Mouse (Mus musculus) liver (tissue): ENCODE data around the gene Ggta1.

Source experiments
- DNase-seq: peaks from one replicate; pipeline ENCODE4 v3.0.0-alpha.2; 2020; ENCODE audit warnings: mixed read lengths

The Ggta1 gene

GRCm38 (mm10) chr2:35462791-35463281 is at the start of gene Ggta1:
TSS of gene Ggta1 (minus strand) at chr2:35463231.
- peak; percentile 25 for DNase-seq

DNA sequence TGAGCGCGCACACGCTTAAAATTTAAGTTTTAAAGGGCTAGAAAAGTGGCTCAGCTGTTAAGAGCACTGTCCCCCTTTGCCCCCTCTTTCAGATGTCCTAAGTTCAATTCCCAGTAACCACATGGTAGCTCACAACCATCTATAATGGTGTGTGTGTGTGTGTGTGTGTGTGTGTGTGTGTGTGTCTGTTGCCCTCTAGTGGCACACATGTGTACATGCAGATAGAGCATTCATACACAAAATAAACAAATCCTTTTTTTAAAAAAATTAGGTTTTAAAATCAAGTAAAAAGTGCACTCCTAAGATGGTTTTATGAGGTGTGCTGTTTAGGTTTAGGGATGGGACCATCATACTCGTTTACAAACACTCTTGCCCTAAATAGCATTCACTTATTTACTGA is 49.2 kb upstream of the Ggta1 start:
- no peak for DNase-seq

GRCm38 (mm10) chr2:35510920-35511319 is 47.9 kb upstream of the Ggta1 start:
- DNase-seq, result no peak

DNA sequence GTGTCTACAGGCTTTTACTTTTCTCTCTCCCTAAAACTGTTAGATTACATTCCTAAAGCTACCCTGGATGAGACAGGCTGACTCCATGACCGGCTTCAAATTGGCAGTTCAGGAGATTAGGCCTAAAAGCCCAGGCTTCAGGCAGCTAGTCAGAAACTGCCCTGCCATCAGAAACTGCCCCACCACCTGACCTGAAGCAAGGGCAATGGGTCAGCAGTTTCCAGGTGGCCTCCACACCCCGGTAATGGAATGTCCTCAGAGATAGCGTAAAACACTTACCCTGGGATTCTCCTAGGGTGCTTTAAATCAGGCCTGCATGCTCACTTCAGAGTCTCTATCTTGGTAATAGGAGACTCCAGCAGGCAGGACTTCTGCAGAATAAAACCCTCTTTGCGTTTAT is 46.9 kb upstream of the Ggta1 start:
- DNase-seq, result no peak

DNA sequence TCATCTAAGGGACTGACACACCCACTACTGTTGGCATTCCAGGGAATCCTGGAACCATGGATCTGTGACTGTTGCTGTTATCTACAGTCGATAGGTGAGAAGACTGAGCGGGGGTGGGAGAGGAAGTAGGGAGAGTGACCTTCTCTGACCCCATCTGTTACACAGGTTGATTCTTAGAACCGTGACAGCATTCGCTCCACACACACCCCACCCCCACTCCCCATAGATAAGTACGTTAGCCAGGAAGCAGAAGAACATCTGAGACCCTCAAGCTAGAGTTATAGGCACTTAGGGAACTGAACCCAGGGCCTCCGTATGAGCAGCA is 46.3 kb upstream of the Ggta1 start:
- DNase-seq, result peak; percentile 10

DNA sequence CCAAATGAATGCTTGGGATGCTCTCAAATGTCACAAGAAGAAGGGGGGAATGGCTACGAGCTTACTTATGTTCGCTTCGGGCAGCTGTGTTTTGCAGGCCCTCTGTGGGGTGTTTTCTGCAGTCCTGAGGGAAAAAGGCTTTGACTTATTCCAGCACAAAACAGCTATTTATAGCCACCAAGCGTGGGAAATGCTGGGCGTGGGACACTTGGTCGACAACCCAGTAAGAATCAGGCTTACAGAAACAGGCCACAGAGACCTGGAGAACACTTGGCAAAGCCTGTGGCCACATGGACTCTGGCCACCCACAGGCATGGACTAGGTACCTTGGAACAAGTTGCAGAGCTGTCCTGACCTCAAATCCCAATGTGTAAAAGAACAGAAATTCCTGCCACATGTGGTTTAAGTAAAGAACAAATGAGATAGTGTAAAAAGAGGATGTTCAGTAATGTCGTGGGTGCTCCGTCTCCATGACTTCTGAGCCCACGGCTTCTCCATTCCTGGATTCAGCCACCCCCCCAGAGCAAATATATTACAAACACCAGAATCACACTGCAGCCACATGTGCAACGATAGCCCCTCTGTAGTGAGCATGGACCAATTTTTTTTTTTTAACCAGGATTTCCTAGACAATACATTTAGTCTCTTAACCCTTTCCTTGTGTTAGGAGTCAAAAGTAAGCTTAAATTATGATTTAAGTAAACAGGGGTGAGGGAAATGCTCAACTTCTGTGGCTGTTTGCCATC is 45.7 kb upstream of the Ggta1 start:
- DNase-seq, result peak; percentile 8

DNA sequence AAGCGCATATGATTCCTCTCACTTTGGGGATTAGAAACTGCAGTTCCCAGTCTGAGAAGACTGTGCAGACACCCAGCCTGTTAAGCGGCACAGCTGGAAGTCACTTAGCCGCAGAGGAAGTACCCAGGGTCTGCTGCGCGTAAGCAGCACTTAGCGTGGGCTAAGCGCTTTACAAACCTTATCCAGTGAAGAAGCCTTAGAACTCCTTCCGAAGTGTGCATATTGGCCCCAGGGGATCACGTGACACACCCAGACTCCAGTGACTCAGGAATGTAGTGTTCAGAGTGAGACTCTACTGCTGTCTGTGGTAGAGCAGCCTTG is 44.1 kb upstream of the Ggta1 start:
- DNase-seq, result peak; percentile 79

- peak; percentile 85 for DNase-seq
These were observed 43.5 kb upstream of the Ggta1 start for GRCm38 (mm10) chr2:35506311-35507190.

GRCm38 (mm10) chr2:35505519-35506286 is 42.7 kb upstream of the Ggta1 start:
- no peak for DNase-seq

GRCm38 (mm10) chr2:35504417-35504776 is 41.4 kb upstream of the Ggta1 start:
- peak; percentile 55 for DNase-seq

- peak; percentile 64 for DNase-seq
These were observed 40.8 kb upstream of the Ggta1 start for GRCm38 (mm10) chr2:35503723-35504416.

DNA sequence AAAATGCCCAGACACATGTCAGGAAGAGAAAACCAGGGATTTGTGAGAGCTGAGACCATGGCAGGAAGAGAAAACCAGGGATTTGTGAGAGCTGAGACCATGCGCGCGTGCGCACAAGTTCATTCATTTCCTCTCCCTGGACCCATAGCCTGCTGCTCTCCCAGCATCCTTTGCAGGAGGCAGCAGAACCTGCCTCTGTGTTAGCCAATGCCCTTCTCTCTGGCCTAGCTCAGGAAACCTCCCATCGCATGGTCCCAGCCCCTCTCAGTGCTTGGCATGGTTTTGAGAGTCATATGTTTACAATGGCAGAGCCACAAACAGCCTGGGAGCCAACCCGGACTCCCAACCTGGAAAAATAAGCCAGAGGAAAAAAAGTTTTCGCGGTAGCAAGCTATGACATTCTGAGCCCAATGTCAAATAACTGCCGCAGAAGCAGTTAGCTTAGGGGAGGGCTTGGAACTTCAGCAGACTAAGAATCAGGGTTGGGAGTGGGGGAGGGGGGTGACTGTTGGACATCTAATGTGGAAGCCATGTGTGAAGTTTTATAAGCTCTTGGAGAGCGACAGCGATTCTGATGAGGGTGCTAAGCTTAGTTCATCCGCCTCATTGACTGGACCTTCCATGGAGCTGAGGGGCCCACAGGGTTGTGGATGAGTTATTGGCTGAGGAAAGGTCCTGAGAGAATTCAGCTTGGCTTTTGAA is 40.1 kb upstream of the Ggta1 start:
- no peak for DNase-seq

GRCm38 (mm10) chr2:35502561-35502960 is 39.5 kb upstream of the Ggta1 start:
- DNase-seq, result peak; percentile 63

DNA sequence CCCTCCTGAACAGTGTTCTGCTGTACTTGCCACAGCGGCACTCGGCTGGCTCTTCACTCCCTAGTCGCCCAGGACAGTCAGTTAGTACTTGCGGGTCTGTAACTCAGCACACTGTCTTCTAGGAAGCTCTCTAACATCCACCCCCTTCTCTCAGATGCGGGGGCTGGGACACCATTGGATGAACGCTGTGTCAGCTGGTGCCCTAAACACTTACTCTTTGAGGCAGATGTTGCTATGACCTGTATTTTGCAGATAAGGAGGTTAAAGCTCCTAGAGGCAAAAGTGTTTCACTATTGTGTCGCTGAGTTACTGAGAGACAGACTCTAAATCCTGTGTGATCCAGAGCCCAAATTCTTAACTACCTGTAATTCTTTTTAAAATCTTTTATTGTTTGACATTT is 36.4 kb upstream of the Ggta1 start:
- peak; percentile 76 for DNase-seq

- DNase-seq, result no peak
These were observed 35.9 kb upstream of the Ggta1 start for GRCm38 (mm10) chr2:35498961-35499360.

- DNase-seq, result no peak
These were observed 34.7 kb upstream of the Ggta1 start for GRCm38 (mm10) chr2:35497662-35498196.

GRCm38 (mm10) chr2:35496279-35497013 is 33.4 kb upstream of the Ggta1 start:
- DNase-seq, result no peak

DNA sequence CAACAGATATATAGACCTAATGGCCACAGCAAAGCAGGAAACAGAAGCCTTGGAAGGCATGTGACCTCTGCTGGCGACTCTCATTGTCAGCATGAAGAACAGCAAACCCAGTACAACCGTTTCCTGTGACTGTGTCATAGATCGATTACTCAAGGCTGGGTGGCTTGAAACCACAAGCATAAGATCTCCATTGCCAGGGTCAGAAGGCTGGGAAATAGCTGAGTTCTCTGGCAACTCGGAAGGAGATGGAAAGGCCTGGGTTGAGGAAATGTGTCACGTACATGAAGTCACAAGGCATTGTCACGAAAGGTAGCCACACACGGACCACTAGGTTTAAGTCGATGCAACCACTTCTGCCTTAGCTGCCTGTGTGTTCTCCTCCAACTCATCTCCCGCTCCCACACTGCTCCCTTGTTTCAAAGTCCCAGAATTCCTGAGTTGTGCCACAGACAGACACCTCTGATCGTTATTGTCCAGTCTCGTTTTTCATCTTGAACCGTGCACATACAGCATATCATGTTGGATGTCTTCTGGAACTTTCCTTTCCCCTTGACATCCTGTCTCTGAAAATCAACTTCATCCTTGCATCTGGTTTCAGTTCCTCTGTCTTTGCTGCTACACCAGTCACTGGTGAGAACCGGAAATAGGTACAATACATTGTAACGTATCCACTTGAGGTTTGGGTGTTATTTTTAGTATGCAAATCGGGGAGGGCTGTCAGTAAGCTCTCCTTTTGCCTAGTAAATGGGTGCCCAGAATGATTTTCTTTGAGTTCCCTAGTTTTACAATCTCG is 32.7 kb upstream of the Ggta1 start:
- DNase-seq, result no peak

GRCm38 (mm10) chr2:35493566-35493965 is 30.5 kb upstream of the Ggta1 start:
- DNase-seq, result no peak

GRCm38 (mm10) chr2:35491151-35491550 is 28.1 kb upstream of the Ggta1 start:
- DNase-seq, result no peak
